Mouse (Mus musculus): ENCODE measurements at regions not wholly inside any gene's neighbourhood (a gene's known extent, or its start where the extent isn't known, plus 50 kb on each side); places are given as distances from the start of the nearest gene placed in this dataset.

GRCm38 (mm10) chr8:81069080-81069840 lies 54.5 kb upstream of the Usp38 start:
- H3K4me1 ChIP-seq = no peaks in the 10 kb centered on the region
- H3K36me3 ChIP-seq = no peaks in the 10 kb centered on the region
- no peak overlapping the region for H3K4me3 ChIP-seq
- DNase-seq (ENCODE audit: low spot score) = no peak
- no peaks in the 10 kb centered on the region for H3K27me3 ChIP-seq (ENCODE audit: low read depth, poor library complexity, severe bottlenecking)
- no peak overlapping the region for H3K27ac ChIP-seq
- WGBS = 87% methylated on average over 5 of the region's 5 CpGs
- no peaks in the 10 kb centered on the region for H3K9me3 ChIP-seq (replicated peaks)

- Histone ChIP-seq H3K9me3 (replicated peaks) (no peaks in the 10 kb centered on the region), H3K27me3 (ENCODE audit: low read depth, poor library complexity, severe bottlenecking) (no peaks in the 10 kb centered on the region), H3K4me3 (no peak overlapping the region), H3K36me3 (no peaks in the 10 kb centered on the region), H3K27ac (no peak overlapping the region), H3K4me1 (no peaks in the 10 kb centered on the region)
- no peak for DNase-seq (ENCODE audit: low spot score)
- WGBS = 82% methylated on average over 3 of the region's 3 CpGs
Measured at GRCm38 (mm10) chr8:81068519-81068918, 53.8 kb upstream of the Usp38 start.

GRCm38 (mm10) chr8:81066765-81067164 lies 52.0 kb upstream of the Usp38 start:
- no peaks in the 10 kb centered on the region for H3K27me3 ChIP-seq (ENCODE audit: low read depth, poor library complexity, severe bottlenecking)
- DNase-seq (ENCODE audit: low spot score) = no peak
- 93% methylated on average over 2 of the region's 2 CpGs for WGBS
- no peaks in the 10 kb centered on the region for H3K36me3 ChIP-seq
- H3K9me3 ChIP-seq (replicated peaks) = no peaks in the 10 kb centered on the region
- peaks cover 9% of the 10 kb centered on the region for H3K4me1 ChIP-seq
- H3K4me3 ChIP-seq = no peak overlapping the region
- no peak overlapping the region for H3K27ac ChIP-seq
